Mouse (Mus musculus) midbrain, embryonic 10.5 days (tissue): ENCODE data around the gene Fam135a. TPM values are rescaled to one million over a fixed set of nuclear protein-coding genes. Genes with fewer than 3 reads are reported as not detected.
A peak's percentile ranks its signal among the peaks of the same experiment; 100 is the strongest.

Experiments
- DNase-seq: peaks from one replicate; pipeline ENCODE4 v3.0.0-alpha.2; 2017; ENCODE audit warnings: low spot score
- H3K27ac ChIP-seq: fragments of 300-500 bp; sonication (generic); replicated peaks from 2 replicates; pipeline ENCODE4 v1.5.1; 2016; ENCODE audit warnings: mild to moderate bottlenecking
- H3K27me3 ChIP-seq: fragments of 300-500 bp; sonication (generic); 2 replicates; pipeline ENCODE4 v1.6.1; 2016; ENCODE audit warnings: low read depth, mild to moderate bottlenecking; ENCODE audit not compliant: poor library complexity, severe bottlenecking
- H3K36me3 ChIP-seq: fragments of 300-500 bp; sonication (generic); 2 replicates; pipeline ENCODE4 v1.6.1; 2016; ENCODE audit warnings: mild to moderate bottlenecking, moderate library complexity
- H3K4me1 ChIP-seq: fragments of 300-500 bp; sonication (generic); 2 replicates; pipeline ENCODE4 v1.6.1; 2016
- H3K4me3 ChIP-seq: fragments of 300-500 bp; sonication (generic); 2 replicates; pipeline ENCODE4 v1.5.1; 2016; ENCODE audit warnings: mild to moderate bottlenecking, moderate library complexity
- H3K9me3 ChIP-seq: fragments of 300-500 bp; sonication (generic); replicated peaks from 2 replicates; pipeline ENCODE4 v1.6.1; 2016; ENCODE audit warnings: mild to moderate bottlenecking
- WGBS: fragments of 180-500 bp; shearing (Covaris S2); methylation state at CpG from one replicate; pipeline ENCODE4 v1.1.7; 2016; 5-methylcytosine and 5-hydroxymethylcytosine counted together
- polyA plus RNA-seq: library from polyadenylated mRNA; unstranded; fragments of >200 nt; fragmentation: Nextera tagmentation; extraction: Ambion mirVana; gene quantifications from 2 replicates; pipeline ENCODE4 v1.2.1, GENCODE M21; 2016

The Fam135a gene
- 35.4 and 35.8 TPM in 2 replicates for polyA plus RNA-seq

DNA sequence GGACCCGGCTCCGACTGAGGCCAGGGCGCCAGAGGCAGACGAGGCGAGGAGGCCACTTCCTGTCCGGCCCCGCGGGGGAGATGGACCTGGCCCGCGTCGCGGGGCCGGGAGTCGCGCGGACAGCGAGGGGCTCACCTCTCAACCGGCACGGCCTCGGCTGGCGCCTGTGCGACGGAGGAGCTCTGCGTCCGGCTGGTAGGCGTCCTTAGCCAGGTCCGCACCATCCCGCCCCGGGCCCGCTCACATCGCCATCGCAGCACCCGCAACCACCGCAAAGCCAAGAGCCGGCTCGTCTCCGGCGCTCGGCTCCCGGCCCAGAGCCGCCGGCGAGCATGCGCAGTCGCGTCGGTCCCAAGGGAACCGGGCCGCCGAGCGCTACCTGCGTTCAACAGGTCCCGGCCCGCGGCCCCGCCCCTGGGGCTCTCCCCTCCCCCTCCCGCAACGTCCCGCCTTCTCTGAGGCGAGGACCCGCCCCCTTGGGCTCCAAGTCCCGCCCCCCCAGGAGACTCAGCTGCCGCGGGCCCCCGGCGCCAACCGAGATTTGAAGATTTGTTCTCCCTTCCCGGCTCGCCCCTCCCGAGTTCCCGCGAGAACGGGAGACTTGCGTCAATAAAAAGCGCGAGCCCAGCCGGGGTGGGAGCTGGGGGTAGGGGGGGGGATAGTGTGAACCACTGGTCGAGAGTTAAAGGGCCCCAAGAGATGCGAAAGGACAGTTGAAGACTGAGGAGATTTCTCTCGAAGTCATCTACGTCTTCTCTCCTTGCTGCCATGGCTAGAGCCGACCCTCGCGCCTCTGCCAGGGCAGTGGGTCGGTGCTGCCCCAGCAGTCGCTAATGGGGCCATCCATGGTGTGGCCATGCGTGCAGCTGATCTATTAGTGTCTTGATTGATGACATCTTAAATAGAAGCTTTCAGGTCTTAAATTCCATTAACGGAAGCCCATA lies at the start of gene Fam135a:
Gene Fam135a (minus strand): TSS at position 416 of the 944 bp plus-strand sequence.
- Histone ChIP-seq H3K9me3 (no peaks in the 10 kb centered on the region), H3K27ac (peak within 1 kb of the TSS; percentile 95), H3K4me3 (peak within 1 kb of the TSS; percentile 92), H3K36me3 (no peaks in the 10 kb centered on the region), H3K27me3 (no peaks in the 10 kb centered on the region), H3K4me1 (peaks cover 24% of the 10 kb centered on the region)
- under 1% methylated on average over 86 of the region's 88 CpGs for WGBS
- peak; percentile 97 for DNase-seq

DNA sequence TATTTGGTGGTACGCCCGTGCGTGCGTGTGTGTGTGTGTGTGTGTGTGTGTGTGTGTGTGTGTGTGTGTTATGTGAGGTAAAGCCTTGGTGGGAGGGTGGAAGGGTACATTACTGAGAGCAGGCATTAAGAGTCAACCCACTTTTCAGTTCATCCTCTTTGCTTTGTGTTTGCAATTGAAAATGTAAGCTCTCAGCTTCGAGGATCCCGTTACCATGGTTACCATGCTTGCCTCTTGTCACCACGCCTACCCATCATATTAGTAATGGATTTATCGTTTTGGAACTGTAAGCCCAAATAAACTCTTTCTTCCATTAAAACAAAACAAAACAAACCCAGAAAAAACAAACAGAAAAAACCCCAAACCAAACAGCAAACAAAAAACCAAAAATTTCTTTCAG lies 43.4 kb upstream of the Fam135a start:
- Histone ChIP-seq H3K9me3 (no peaks in the 10 kb centered on the region), H3K27ac (no peak overlapping the region), H3K4me1 (peaks cover 17% of the 10 kb centered on the region; the same call in 1 of the 2 replicates), H3K4me3 (no peak overlapping the region), H3K27me3 (no peaks in the 10 kb centered on the region), H3K36me3 (no peaks in the 10 kb centered on the region)
- DNase-seq: no peak
- 85% methylated on average over 8 of the region's 8 CpGs for whole genome bisulfite sequencing

DNA sequence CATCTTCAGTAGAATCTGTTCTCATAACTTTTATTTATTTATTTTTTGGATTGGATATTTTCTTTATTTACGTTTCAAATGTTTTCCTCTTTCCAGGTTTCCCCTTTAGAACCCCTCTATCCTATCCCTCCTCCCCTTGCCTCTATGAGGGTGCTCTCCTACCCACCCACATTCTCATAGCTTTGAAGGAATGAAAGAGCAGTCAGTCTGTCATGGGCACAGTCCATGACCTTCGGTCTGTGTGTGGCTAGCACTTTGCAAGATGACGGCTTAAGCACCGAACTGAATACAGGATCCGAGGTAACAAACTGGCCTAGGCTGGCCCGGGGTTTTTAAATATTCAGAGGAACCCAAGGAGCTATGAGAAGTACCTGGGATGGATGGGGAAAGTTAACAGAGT lies 40.4 kb upstream of the Fam135a start:
- Histone ChIP-seq H3K4me1 (peaks cover 17% of the 10 kb centered on the region; the same call in 1 of the 2 replicates), H3K27ac (no peak overlapping the region), H3K27me3 (no peaks in the 10 kb centered on the region), H3K36me3 (no peaks in the 10 kb centered on the region), H3K9me3 (no peaks in the 10 kb centered on the region), H3K4me3 (no peak overlapping the region)
- WGBS: 61% methylated on average over 6 of the region's 6 CpGs
- DNase-seq: no peak

DNA sequence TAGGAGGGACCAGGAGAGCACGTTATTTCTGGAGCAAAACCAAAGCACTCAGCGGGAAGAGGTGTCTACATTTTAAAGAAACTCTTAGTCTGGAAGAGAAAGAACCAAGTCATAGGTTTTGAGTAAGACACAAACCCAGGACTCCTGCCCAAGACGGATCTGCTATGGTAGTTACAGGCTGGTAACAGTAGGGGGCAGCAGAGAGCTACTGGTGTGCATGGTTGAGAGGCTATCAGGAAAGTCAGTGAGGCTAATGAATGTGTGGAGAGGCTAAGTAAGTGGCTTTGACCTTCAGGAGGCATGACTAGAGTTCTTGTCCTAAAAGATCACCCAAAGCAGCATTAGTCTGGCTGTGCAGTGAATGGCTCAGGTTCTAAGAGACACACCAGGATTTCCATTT lies 37.0 kb upstream of the Fam135a start:
- H3K27me3 ChIP-seq: peaks cover 9% of the 10 kb centered on the region; the same call in 1 of the 2 replicates
- H3K36me3 ChIP-seq: no peaks in the 10 kb centered on the region
- peaks cover 12% of the 10 kb centered on the region; the same call in 1 of the 2 replicates for H3K4me1 ChIP-seq
- 11% methylated on average over 3 of the region's 3 CpGs for WGBS
- DNase-seq: peak; percentile 63
- no peak overlapping the region for H3K4me3 ChIP-seq
- H3K9me3 ChIP-seq: no peaks in the 10 kb centered on the region
- H3K27ac ChIP-seq: no peak overlapping the region

DNA sequence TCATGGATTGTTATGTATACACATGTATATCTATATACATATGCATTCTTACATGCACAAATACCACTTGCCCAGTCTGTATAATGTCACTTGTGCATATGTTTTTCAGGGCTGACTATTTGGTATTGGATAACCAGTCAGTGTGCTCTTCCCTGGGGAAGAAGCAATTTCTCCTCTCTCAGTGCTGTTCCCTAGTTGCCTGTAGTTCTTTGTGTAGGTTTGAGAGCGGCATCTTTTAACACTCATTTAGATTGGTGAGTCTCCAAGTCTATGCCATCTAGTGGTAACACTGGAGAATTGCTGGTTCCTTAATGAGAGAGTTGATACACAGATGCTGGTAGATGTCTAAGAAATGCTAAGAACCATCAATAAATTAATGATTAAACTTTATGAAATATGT lies 34.7 kb upstream of the Fam135a start:
- Histone ChIP-seq H3K27me3 (peaks cover 9% of the 10 kb centered on the region; the same call in 1 of the 2 replicates), H3K4me1 (peaks cover 4% of the 10 kb centered on the region; the same call in 1 of the 2 replicates), H3K9me3 (no peaks in the 10 kb centered on the region), H3K27ac (no peak overlapping the region), H3K36me3 (no peaks in the 10 kb centered on the region), H3K4me3 (no peak overlapping the region)
- 3% methylated on average over 1 of the region's 1 CpGs for WGBS
- DNase-seq: no peak

DNA sequence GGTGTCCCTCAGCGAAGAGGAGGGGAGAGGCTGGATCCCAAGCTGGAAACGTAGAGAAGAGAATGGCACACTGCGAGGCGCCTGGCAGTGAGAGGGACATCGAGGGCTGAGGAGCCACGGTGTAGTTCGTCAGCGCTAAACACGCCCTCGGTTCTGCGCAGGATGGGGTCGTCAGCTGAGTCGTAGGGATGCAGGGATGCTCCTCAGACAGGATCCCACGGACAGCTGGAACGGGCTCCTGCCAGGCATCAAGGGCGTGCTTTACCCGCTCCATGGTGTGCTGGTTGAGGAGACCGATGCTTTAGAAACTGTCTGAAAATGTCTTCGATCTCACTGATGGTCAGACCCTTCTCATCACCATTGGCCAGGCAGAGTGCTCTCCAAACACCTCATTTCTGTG lies 33.7 kb upstream of the Fam135a start:
- peak overlapping the region; percentile 28; the same call in 1 of the 2 replicates for H3K4me3 ChIP-seq
- 40% methylated on average over 19 of the region's 19 CpGs for WGBS
- H3K36me3 ChIP-seq: no peaks in the 10 kb centered on the region
- no peak overlapping the region for H3K27ac ChIP-seq
- H3K4me1 ChIP-seq: no peaks in the 10 kb centered on the region
- peaks cover 9% of the 10 kb centered on the region; the same call in 1 of the 2 replicates for H3K27me3 ChIP-seq
- no peak for DNase-seq
- no peaks in the 10 kb centered on the region for H3K9me3 ChIP-seq

DNA sequence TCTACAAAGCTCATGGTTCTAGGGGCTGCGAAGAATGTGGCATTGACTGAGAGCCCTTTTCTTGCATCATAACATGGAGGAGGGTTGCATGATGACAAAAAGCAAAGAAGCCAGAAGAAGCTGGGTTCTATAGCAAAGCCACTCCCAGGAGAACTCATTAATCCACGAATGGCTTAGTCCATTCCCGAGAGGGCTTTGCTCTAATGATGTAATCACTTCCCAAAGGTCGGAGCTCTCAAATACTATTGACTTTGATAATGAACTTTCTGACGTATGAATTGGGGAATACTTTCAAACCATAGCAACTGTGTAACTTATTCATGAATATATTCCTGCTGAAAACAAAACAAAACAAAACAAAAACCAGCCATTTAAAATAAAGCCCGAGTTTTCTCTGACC lies 27.7 kb upstream of the Fam135a start:
- Histone ChIP-seq H3K36me3 (no peaks in the 10 kb centered on the region), H3K9me3 (no peaks in the 10 kb centered on the region), H3K4me3 (no peak overlapping the region), H3K27ac (no peak overlapping the region), H3K27me3 (peaks cover 2% of the 10 kb centered on the region; the same call in 1 of the 2 replicates), H3K4me1 (no peaks in the 10 kb centered on the region)
- no peak for DNase-seq
- 73% methylated on average over 6 of the region's 6 CpGs for WGBS

DNA sequence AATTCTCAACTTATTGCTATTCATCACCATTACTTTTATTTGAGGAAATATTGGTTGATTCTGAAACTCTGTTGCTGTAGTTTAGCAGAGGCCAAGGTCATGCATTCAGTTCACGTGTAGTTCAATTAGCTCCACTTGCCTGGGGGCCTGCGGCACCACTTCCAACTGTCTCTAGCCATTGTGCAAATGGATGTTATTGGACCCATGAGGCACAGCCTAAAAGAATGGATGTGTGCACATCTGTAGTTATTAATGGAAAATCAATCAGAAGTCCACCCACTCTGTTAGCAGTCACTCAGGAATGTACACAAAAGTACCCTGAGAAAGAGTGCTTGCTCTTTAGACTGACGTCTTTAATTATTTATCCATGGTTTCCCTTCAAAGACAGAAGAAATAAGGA lies 24.5 kb upstream of the Fam135a start:
- no peak for DNase-seq
- Histone ChIP-seq H3K36me3 (no peaks in the 10 kb centered on the region), H3K9me3 (no peaks in the 10 kb centered on the region), H3K27me3 (no peaks in the 10 kb centered on the region), H3K4me3 (no peak overlapping the region), H3K27ac (no peak overlapping the region), H3K4me1 (no peaks in the 10 kb centered on the region)
- 83% methylated on average over 3 of the region's 3 CpGs for WGBS

DNA sequence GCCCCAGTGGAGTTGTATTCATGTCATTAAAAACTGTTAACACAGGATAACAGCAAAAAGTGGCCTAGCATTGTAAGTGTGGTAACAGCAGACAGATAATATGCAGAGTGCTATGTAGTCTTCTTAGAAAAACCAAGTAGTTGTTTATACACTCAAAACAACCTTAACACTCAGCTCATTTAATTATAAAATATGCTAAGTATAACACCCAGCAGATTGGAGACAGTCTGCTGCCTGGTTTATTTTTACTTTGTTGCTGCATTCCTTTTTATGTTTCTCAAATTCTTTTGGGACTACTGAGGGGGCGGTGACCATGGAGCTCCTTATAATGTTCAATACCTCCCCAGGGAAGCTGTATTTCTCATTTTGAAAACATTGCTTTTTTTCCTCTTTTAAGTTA lies 22.4 kb upstream of the Fam135a start:
- DNase-seq: no peak
- no peak overlapping the region for H3K4me3 ChIP-seq
- WGBS: 79% methylated on average over 1 of the region's 1 CpGs
- no peaks in the 10 kb centered on the region for H3K4me1 ChIP-seq
- H3K9me3 ChIP-seq: no peaks in the 10 kb centered on the region
- no peak overlapping the region for H3K27ac ChIP-seq
- H3K27me3 ChIP-seq: no peaks in the 10 kb centered on the region
- H3K36me3 ChIP-seq: no peaks in the 10 kb centered on the region

DNA sequence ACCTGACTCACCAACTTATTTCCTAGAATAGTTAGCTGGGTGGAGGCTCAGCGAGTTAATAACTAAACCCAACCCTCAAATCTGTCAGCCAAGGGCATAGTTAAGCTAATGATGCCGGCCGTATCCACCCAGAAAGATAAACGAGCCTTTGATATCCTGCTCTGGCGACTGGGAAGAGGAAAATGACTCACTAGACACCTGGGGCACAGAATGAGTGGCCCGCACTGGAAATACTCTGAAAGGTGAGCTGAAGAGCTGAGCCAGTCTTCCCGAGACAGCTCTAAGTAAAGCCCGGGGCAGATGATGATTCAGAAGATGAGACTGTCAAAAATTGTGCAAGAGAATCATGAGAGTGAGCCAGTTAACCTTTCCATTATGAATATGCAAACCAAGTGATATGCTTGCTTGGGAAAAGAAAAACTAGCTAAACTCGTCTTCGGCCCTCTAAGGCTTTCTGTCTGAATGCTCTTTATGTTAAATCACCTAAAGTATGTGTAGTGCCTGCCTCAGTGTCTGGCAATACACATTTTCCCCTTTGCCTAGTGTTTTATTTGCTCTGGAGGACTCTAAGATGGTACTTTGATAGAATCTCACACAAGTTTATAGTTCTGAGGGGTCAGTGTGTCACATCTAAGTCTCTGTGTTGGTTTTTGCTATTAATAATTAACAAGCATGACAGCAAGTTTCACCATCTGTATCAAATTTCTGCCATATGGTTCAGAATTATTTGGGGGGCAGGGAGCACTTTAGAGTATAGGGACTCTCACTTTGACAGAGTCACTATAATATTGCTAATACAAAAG lies 8.0 kb upstream of the Fam135a start:
- Histone ChIP-seq H3K4me3 (no peak overlapping the region), H3K27me3 (no peaks in the 10 kb centered on the region), H3K27ac (peak overlapping the region; percentile 9; the same call in 1 of the 2 replicates), H3K9me3 (no peaks in the 10 kb centered on the region), H3K36me3 (no peaks in the 10 kb centered on the region), H3K4me1 (peaks cover 7% of the 10 kb centered on the region; the same call in 1 of the 2 replicates)
- DNase-seq: no peak
- 71% methylated on average over 10 of the region's 10 CpGs for WGBS

DNA sequence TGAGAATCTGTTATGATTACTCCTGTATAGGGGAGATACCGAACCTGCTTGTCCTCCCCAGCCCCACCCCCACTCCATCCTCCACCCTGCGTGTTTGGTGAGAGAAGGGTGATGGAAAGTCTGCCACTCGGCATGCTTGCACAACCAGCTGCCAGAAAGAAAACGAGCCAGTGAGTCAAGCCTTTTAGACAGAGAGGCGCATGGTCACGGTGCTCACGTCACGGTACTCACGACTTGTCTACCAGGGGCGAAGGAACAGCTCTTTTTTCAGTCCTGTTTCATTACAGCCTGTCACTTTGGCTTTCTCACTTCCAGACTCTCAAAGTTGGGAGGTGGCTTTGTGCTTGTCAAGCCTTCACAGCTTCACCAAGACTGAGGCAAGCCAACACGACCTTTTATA lies 7.2 kb upstream of the Fam135a start:
- WGBS: 64% methylated on average over 11 of the region's 11 CpGs
- H3K27ac ChIP-seq: no peak overlapping the region
- H3K27me3 ChIP-seq: no peaks in the 10 kb centered on the region
- no peaks in the 10 kb centered on the region for H3K36me3 ChIP-seq
- H3K4me3 ChIP-seq: no peak overlapping the region
- H3K4me1 ChIP-seq: peaks cover 7% of the 10 kb centered on the region; the same call in 1 of the 2 replicates
- DNase-seq: peak; percentile 24
- H3K9me3 ChIP-seq: no peaks in the 10 kb centered on the region

DNA sequence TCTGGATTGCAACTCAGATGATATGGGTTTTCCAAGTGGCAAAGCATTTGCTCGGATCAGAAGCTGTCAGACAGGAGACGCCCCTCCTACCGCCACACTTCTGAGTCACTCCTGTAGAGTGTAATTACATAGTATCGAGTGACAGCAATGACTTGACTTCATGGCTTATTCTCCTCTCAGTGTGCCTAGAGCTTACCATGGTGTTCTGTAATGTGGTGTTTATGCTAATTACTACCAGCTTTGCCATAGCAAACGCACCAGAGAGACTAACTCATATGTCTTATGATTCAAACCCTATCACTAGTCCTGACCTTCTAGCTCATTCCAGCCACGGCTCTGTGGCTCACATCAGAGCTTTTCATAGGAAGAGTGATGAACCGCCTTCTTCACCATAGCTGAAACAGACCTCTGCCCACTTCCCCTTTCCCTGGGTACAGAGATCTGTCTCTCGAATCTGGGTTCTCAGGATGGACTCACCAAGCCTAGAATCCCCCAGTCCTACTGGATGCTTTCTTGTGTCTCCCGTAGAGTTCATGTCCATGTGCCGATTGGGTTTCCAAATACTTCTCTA lies 2.5 kb upstream of the Fam135a start:
- H3K9me3 ChIP-seq: no peaks in the 10 kb centered on the region
- no peak for DNase-seq
- 82% methylated on average over 10 of the region's 10 CpGs for WGBS

More for the DNA sequence above, 2.5 kb upstream of the Fam135a start:
- Histone ChIP-seq H3K27ac (no peak overlapping the region), H3K27me3 (no peaks in the 10 kb centered on the region), H3K36me3 (no peaks in the 10 kb centered on the region), H3K4me3 (no peak overlapping the region), H3K4me1 (peaks cover 26% of the 10 kb centered on the region)
